Mouse (Mus musculus): ENCODE data around the gene Suco.

GRCm38 (mm10) chr1:161894126-161894525 is 17.6 kb upstream of the Suco start:
- TF ChIP-seq CTCF (IDR thresholded peaks at IDR 0.05; ENCODE audit: low read depth) (no peak), EP300 (optimal IDR thresholded peaks at IDR 0.05) (no peak)

Data from stomach, postnatal 0 days (tissue).